Mouse (Mus musculus) CH12.LX (cell line): Measurements from ENCODE around the gene Sema3a. TPM values are rescaled to one million over a fixed set of nuclear protein-coding genes. Genes with fewer than 3 reads are reported as not detected.

Experiments used
- DNase-seq: peaks from one replicate; pipeline ENCODE4 v3.0.0-alpha.2; 2013; ENCODE audit errors: extremely low read depth
- H3K27ac ChIP-seq: 2 replicates; pipeline ENCODE4 v1.5.1; 2012; ENCODE audit warnings: low read depth, mild to moderate bottlenecking, control low read depth, moderate library complexity; ENCODE audit not compliant: insufficient read depth
- H3K27me3 ChIP-seq: replicated peaks from 2 replicates; pipeline ENCODE3; 2012; ENCODE audit warnings: inconsistent platforms
- H3K36me3 ChIP-seq, 2 experiments: replicated peaks in 1 of 2; 2 replicates each; pipeline versions ENCODE3 to v1.6.1; 2012; ENCODE audit warnings: inconsistent platforms in 1 of 2, low read length in 1 of 2, mild to moderate bottlenecking in 1 of 2, mixed read lengths in 1 of 2, moderate library complexity in 1 of 2; ENCODE audit not compliant: control insufficient read depth in 1 of 2, insufficient read depth in 1 of 2
- H3K4me1 ChIP-seq, 2 experiments: 2 replicates each; pipeline ENCODE4 v1.6.1; 2012; ENCODE audit warnings: inconsistent platforms in 1 of 2, moderate library complexity in 1 of 2; ENCODE audit not compliant: insufficient read depth in 2 of 2, control insufficient read depth in 1 of 2
- H3K4me2 ChIP-seq: 2 replicates; pipeline ENCODE4 v1.6.1; 2012; ENCODE audit warnings: low read depth, mild to moderate bottlenecking, control low read depth; ENCODE audit not compliant: poor library complexity, insufficient read depth, severe bottlenecking
- H3K4me3 ChIP-seq, 3 experiments: fragments of 150-350 bp in 1 of 3; sonication (generic) in 1 of 3; replicated peaks in 1 of 3; 2 replicates each; pipeline versions ENCODE3 to v1.5.1; 2011 to 2012; ENCODE audit warnings: low read depth in 2 of 3, low read length in 2 of 3, mild to moderate bottlenecking in 2 of 3, moderate library complexity in 2 of 3, control low read depth in 1 of 3, improper control_type of control experiment in 1 of 3, inconsistent platforms in 1 of 3, mixed read lengths in 1 of 3; ENCODE audit not compliant: poor library complexity in 1 of 3
- H3K79me2 ChIP-seq: replicated peaks from 2 replicates; pipeline ENCODE4 v1.6.1; 2012; ENCODE audit warnings: mild to moderate bottlenecking, moderate library complexity; ENCODE audit not compliant: control insufficient read depth, poor library complexity, insufficient read depth, severe bottlenecking; ENCODE audit errors: extremely low read depth
- H3K9ac ChIP-seq: 2 replicates; pipeline ENCODE4 v1.6.1; 2012; ENCODE audit warnings: low read depth, mild to moderate bottlenecking, control low read depth, moderate library complexity; ENCODE audit not compliant: insufficient read depth
- H3K9me3 ChIP-seq: replicated peaks from 2 replicates; pipeline ENCODE3; 2012; ENCODE audit warnings: low read length, inconsistent platforms, mixed read lengths
- CHD2 ChIP-seq: IDR thresholded peaks from 2 replicates; pipeline ENCODE4 v1.6.1; 2011; ENCODE audit warnings: low read length, improper control_type of control experiment
- ELF1 ChIP-seq: IDR thresholded peaks from 2 replicates; pipeline ENCODE4 v1.6.1; 2014; ENCODE audit warnings: low read depth, mild to moderate bottlenecking, inconsistent platforms, low read length, improper control_type of control experiment
- EP300 ChIP-seq: IDR thresholded peaks from 2 replicates; pipeline ENCODE4 v1.6.1; 2011; ENCODE audit warnings: low read length, improper control_type of control experiment
- JUN ChIP-seq: IDR thresholded peaks from 2 replicates; pipeline ENCODE4 v1.6.1; 2011; ENCODE audit warnings: low read depth, mild to moderate bottlenecking, low read length, improper control_type of control experiment, moderate library complexity; ENCODE audit not compliant: insufficient read depth
- KAT2A ChIP-seq: IDR thresholded peaks from 2 replicates; pipeline ENCODE4 v1.6.1; 2012; ENCODE audit warnings: low read length, improper control_type of control experiment, inconsistent platforms; ENCODE audit not compliant: insufficient replicate concordance
- MAX ChIP-seq: IDR thresholded peaks from 2 replicates; pipeline ENCODE4 v1.6.1; 2011; ENCODE audit warnings: low read length, improper control_type of control experiment
- MAZ ChIP-seq: IDR thresholded peaks from 2 replicates; pipeline ENCODE4 v1.6.1; 2012; ENCODE audit warnings: low read depth, mild to moderate bottlenecking, inconsistent platforms, low read length, improper control_type of control experiment, moderate library complexity
- MYC ChIP-seq: IDR thresholded peaks from 2 replicates; pipeline ENCODE4 v1.6.1; 2011; ENCODE audit warnings: low read depth, mild to moderate bottlenecking, improper control_type of control experiment, low read length
- PAX5 ChIP-seq: IDR thresholded peaks from 2 replicates; pipeline ENCODE4 v1.6.1; 2012; ENCODE audit warnings: low read length, inconsistent platforms, mixed read lengths
- POLR2A ChIP-seq: IDR thresholded peaks from 2 replicates; pipeline ENCODE4 v1.6.1; 2011; ENCODE audit warnings: low read depth, mild to moderate bottlenecking, improper control_type of control experiment, low read length
- POLR2AphosphoS2 ChIP-seq: IDR thresholded peaks from 2 replicates; pipeline ENCODE4 v1.6.1; 2011; ENCODE audit warnings: low read depth, low read length, improper control_type of control experiment
- RCOR1 ChIP-seq: conservative IDR thresholded peaks from 2 replicates; pipeline ENCODE4 v1.6.1; 2012; ENCODE audit warnings: low read depth, mild to moderate bottlenecking, inconsistent platforms, low read length, improper control_type of control experiment
- TBP ChIP-seq: conservative IDR thresholded peaks from 2 replicates; pipeline ENCODE4 v1.6.1; 2011; ENCODE audit warnings: low read depth, low read length, improper control_type of control experiment
- USF2 ChIP-seq: conservative IDR thresholded peaks from 2 replicates; pipeline ENCODE4 v1.6.1; 2011; ENCODE audit warnings: low read depth, low read length, improper control_type of control experiment
- dilution Hi-C: fragments of 300-500 bp; cut with MboI; formaldehyde crosslinking; loops from 2 replicates; pipeline ENCODE4 v1.14.3; 2020; ENCODE audit warnings: low sequenced_read_pairs; ENCODE audit not compliant: extremely low pct_unique_long_range_greater_than_20kb, extremely low pct_ligation_motif_present
- in situ Hi-C: fragments of 300-500 bp; cut with MboI; formaldehyde crosslinking; loops from 3 replicates; pipeline ENCODE4 v1.14.3; 2019; ENCODE audit warnings: low sequenced_read_pairs, low pct_ligation_motif_present, low pct_unique_long_range_greater_than_20kb, mixed read lengths
- polyA plus RNA-seq: library from polyadenylated mRNA; unstranded; fragments of >175 nt; gene quantifications from 2 replicates; pipeline ENCODE4 v1.2.1, GENCODE M21; 2012; ENCODE audit warnings: low read depth; ENCODE audit not compliant: insufficient read length
- total RNA-seq, 2 experiments: library from RNA; depleted of rRNA; stranded (reverse); fragments of 300-350 nt in 1 of 2; fragments of >200 nt in 1 of 2; gene quantifications; 2 replicates each; pipeline ENCODE4 v1.2.3; 2012 to 2014

Sema3a gene
- total and polyA plus RNA-seq, 3 experiments, result not detected

- H3K9me3 ChIP-seq, result peaks cover 17% of the 10 kb centered on the region
- no peak overlapping the region for H3K9ac ChIP-seq
- no peak overlapping the region for H3K27ac ChIP-seq
- no peak for DNase-seq
- no peaks in the 10 kb centered on the region for H3K79me2 ChIP-seq
- no peaks in the 10 kb centered on the region for H3K36me3 ChIP-seq
- H3K4me2 ChIP-seq, result no peak overlapping the region
- no peaks in the 10 kb centered on the region for H3K4me1 ChIP-seq
- dilution Hi-C loops, result no loop called here
- no peak overlapping the region for H3K4me3 ChIP-seq
- TF ChIP-seq TBP (no peak), PAX5 (no peak), USF2 (no peak)
- H3K27me3 ChIP-seq, result no peaks in the 10 kb centered on the region
- in situ Hi-C loops, result no loop called here
Measured at GRCm38 (mm10) chr5:13255353-13255752, 130.1 kb downstream of the Sema3a start.

GRCm38 (mm10) chr5:13256321-13256720 lies 131.1 kb downstream of the Sema3a start:
- no peak for TF ChIP-seq MYC
- no peak for TF ChIP-seq KAT2A
- TF ChIP-seq POLR2AphosphoS2, result no peak
- no peak for TF ChIP-seq CHD2
- no peak for TF ChIP-seq RCOR1
- no peak for TF ChIP-seq MAX
- TF ChIP-seq MAZ, result no peak
- no peaks in the 10 kb centered on the region for H3K36me3 ChIP-seq
- no peak overlapping the region for H3K4me2 ChIP-seq
- dilution Hi-C loops (no loop called here), in situ Hi-C loops (no loop called here)
- H3K4me3 ChIP-seq, result no peak overlapping the region
- H3K9me3 ChIP-seq, result peaks cover 19% of the 10 kb centered on the region
- no peaks in the 10 kb centered on the region for H3K27me3 ChIP-seq
- H3K9ac ChIP-seq, result no peak overlapping the region
- H3K27ac ChIP-seq, result no peak overlapping the region
- no peaks in the 10 kb centered on the region for H3K4me1 ChIP-seq
- H3K79me2 ChIP-seq, result no peaks in the 10 kb centered on the region
- no peak for DNase-seq

DNA sequence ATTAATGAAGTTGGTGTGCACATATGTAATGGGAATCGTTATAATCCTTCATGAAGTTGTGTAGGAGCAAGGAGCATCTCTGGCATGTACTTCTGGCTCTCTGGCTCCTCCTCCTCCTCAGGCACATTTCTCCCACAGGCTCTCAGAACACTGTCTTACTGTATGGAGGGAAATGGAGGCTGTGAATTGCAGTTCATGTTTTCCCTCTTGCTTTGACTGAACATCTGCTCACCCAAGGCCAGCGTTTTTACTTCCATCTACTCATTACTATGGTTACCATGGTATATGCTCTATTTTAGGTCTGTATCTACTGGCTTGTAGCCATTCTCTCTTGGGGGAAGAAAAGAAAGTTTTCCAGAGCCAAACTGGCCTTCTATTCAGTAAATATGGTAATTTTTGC lies 137.9 kb downstream of the Sema3a start:
- dilution Hi-C loops (no loop called here), in situ Hi-C loops (no loop called here)
- TF ChIP-seq EP300 (no peak), POLR2A (no peak), ELF1 (no peak), JUN (no peak), MYC (no peak)
- H3K36me3 ChIP-seq, result no peaks in the 10 kb centered on the region
- H3K27ac ChIP-seq, result no peak overlapping the region
- peaks cover 24% of the 10 kb centered on the region for H3K9me3 ChIP-seq
- H3K4me1 ChIP-seq, result no peaks in the 10 kb centered on the region
- no peak overlapping the region for H3K4me3 ChIP-seq
- DNase-seq, result no peak
- H3K27me3 ChIP-seq, result no peaks in the 10 kb centered on the region
- H3K9ac ChIP-seq, result no peak overlapping the region
- H3K79me2 ChIP-seq, result no peaks in the 10 kb centered on the region
- no peak overlapping the region for H3K4me2 ChIP-seq
